Mouse (Mus musculus) heart, adult 2 months (tissue): Measurements from ENCODE around the gene Wbp1l. TPM values are rescaled to one million over a fixed set of nuclear protein-coding genes. Genes with fewer than 3 reads are reported as not detected.

Experiments used
- DNase-seq, 2 experiments: peaks; one replicate each; pipeline ENCODE4 v3.0.0; 2021
- H3K27ac ChIP-seq: fragments of 200-600 bp; 2 replicates; pipeline ENCODE4 v1.8.1; 2022
- H3K27me3 ChIP-seq: fragments of 200-500 bp; 2 replicates; pipeline ENCODE4 v1.6.1; 2012; ENCODE audit warnings: mild to moderate bottlenecking, low read length, inconsistent platforms, mixed read lengths; ENCODE audit not compliant: control insufficient read depth, insufficient read depth
- H3K36me3 ChIP-seq: fragments of 200-500 bp; 2 replicates; pipeline ENCODE4 v1.6.1; 2012; ENCODE audit warnings: low read length, inconsistent platforms; ENCODE audit not compliant: control insufficient read depth, insufficient read depth
- H3K4me1 ChIP-seq: fragments of 200-500 bp; 2 replicates; pipeline ENCODE4 v1.6.1; 2011; ENCODE audit warnings: low read length; ENCODE audit not compliant: control insufficient read depth, insufficient read depth
- H3K4me3 ChIP-seq: fragments of 200-600 bp; 2 replicates; pipeline ENCODE4 v1.8.1; 2022
- H3K79me2 ChIP-seq: fragments of 200-500 bp; replicated peaks from 2 replicates; pipeline ENCODE4 v1.6.1; 2012; ENCODE audit warnings: mild to moderate bottlenecking, inconsistent platforms, low read length, moderate library complexity, mixed read lengths; ENCODE audit not compliant: control insufficient read depth, insufficient read depth
- H3K9ac ChIP-seq: fragments of 200-500 bp; 2 replicates; pipeline ENCODE4 v1.6.1; 2012; ENCODE audit warnings: low read depth, mild to moderate bottlenecking, control low read depth, inconsistent platforms, low read length, mixed read lengths
- CTCF ChIP-seq: fragments of 200-600 bp; IDR thresholded peaks from 2 replicates; pipeline ENCODE4 v1.8.1; 2022; ENCODE audit warnings: antibody characterized with exemption, mild to moderate bottlenecking, moderate library complexity
- EP300 ChIP-seq: fragments of 200-500 bp; IDR thresholded peaks from 2 replicates; pipeline ENCODE4 v1.6.1; 2011; ENCODE audit warnings: low read depth, low read length, control low read depth; ENCODE audit not compliant: insufficient read depth
- POLR2A ChIP-seq: fragments of 200-500 bp; IDR thresholded peaks from 2 replicates; pipeline ENCODE4 v1.6.1; 2011; ENCODE audit warnings: mild to moderate bottlenecking, low read depth, low read length, control low read depth; ENCODE audit not compliant: insufficient read depth
- WGBS: fragments of 180-500 bp; shearing (Covaris S2); methylation state at CpG from one replicate; pipeline ENCODE4 v1.1.7; 2018; 5-methylcytosine and 5-hydroxymethylcytosine counted together
- intact Hi-C: fragments of 180-260 bp; cut with DNase I; formaldehyde crosslinking; loops from one replicate; pipeline ENCODE4 v1.15.1; 2025
- polyA plus RNA-seq: library from polyadenylated mRNA; depleted of rRNA; stranded (reverse); fragments of >200 nt; gene quantifications from 2 replicates; pipeline ENCODE4 v1.2.3, GENCODE M21; 2012
- total RNA-seq, 2 experiments: library from RNA; stranded (reverse); gene quantifications; 2 replicates each; pipeline ENCODE4 v1.2.3; 2021

Gene Wbp1l
- total and polyA plus RNA-seq, 3 experiments: 39.2 to 54.2 (median 53.5) TPM

GRCm38 (mm10) chr19:46571878-46572244 lies 27.0 kb upstream of the Wbp1l start:
- 33% methylated on average over 10 of the region's 10 CpGs for WGBS
- H3K4me3 ChIP-seq: peak overlapping the region; percentile 76
- H3K27me3 ChIP-seq: no peaks in the 10 kb centered on the region
- H3K27ac ChIP-seq: no peak overlapping the region
- no peaks in the 10 kb centered on the region for H3K36me3 ChIP-seq
- H3K4me1 ChIP-seq: peaks cover 1% of the 10 kb centered on the region; the same call in 1 of the 2 replicates
- intact Hi-C loops: loop anchor here (5.0 to 10.0 kb wide), 3 partner anchors 70 to 293 kb away; partner anchors contain the start of genes Actr1a, Sufu and Trim8
- no peak for TF ChIP-seq EP300
- no peak for TF ChIP-seq CTCF
- no peak for TF ChIP-seq POLR2A
- no peak for DNase-seq
- H3K79me2 ChIP-seq: no peaks in the 10 kb centered on the region
- no peak overlapping the region for H3K9ac ChIP-seq

DNA sequence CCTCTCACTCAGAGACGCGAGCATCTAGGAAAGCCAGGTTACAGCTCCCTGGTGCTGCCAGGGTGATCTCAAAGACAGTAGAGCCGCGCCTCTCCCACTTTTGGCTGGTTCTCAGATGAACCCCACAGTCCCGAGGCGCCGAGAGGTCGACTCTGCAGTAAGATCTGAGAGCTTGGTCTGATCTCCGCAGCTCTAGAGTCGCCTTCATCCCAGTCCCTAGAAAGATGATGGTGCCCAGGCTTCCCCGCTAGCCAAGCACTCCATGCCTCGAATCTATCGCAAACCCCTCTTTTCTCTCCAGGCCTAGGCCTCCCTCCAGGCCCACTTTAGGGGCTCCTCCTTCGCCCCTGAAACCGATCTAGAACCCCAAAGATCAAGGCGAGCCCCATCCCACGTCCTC lies 26.3 kb upstream of the Wbp1l start:
- H3K9ac ChIP-seq: peak overlapping the region; percentile 66
- H3K27ac ChIP-seq: peak overlapping the region; percentile 65
- H3K27me3 ChIP-seq: no peaks in the 10 kb centered on the region
- intact Hi-C loops: loop anchor here (5.0 to 10.0 kb wide), 3 partner anchors 70 to 292 kb away; partner anchors contain the start of genes Actr1a, Sufu and Trim8
- no peaks in the 10 kb centered on the region for H3K36me3 ChIP-seq
- under 1% methylated on average over 17 of the region's 17 CpGs for WGBS
- TF ChIP-seq POLR2A: no peak
- no peak for TF ChIP-seq EP300
- no peak for TF ChIP-seq CTCF
- DNase-seq: no peak
- H3K79me2 ChIP-seq: no peaks in the 10 kb centered on the region
- H3K4me3 ChIP-seq: peak overlapping the region; percentile 76
- peaks cover 1% of the 10 kb centered on the region; the same call in 1 of the 2 replicates for H3K4me1 ChIP-seq

DNA sequence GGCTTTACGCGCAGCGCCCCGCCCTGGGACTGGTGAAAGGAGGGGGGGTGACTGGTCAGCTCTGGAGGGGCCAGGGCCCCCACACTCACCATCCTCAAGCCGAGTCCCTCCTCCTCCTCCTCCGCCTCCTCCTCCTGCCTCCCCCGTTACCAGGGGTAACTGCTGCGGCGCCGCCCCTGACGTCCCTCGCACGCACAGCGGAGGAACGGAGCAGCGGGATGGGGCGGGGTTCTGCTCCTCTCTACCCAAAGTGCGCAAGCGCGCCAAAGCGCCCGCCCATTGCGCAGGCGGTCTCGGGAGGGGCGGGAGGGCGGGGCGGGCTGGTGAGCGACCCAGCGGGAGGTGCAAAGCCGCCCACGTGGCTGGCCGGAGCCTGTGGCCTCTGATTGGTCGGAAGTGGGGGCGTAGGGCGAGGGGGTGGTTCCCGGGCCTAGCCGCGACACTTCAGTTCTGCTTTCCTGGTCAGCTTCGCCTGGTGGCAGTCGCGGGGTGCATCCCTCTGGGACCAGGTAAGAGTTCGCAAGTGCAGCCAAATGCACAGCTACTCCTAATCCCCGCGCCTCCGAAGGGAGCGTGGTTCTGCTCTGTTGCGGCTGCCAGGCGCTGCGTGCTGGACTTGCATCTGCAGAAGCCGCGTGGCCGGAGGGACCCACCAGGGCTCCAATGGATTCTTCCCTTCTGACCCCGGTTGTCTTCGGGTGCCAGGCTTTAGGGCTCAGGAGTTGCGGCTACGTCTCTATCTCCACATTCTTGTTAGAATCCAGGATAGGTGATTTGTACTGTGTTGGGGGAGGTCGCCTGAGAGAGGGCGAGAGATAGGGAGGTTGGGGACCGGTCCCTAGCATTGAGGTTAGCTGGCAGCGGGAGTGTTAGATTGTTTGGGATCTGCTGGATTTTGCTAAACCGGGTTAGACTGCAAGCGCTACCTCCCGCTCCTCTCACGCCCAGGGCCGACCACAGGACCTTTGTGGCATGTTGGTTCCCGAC lies 25.6 kb upstream of the Wbp1l start, which contains the start of the genes Arl3 and Sfxn2:
Gene Arl3 (minus strand): TSS at position 248 of the 987 bp plus-strand sequence.
Gene Sfxn2 (plus strand): TSS at position 415 of the 987 bp plus-strand sequence.
- H3K9ac ChIP-seq: peak within 1 kb of the TSS; percentile 66
- peak within 1 kb of the TSS; percentile 81 for H3K27ac ChIP-seq
- intact Hi-C loops: loop anchor here (5.0 to 10.0 kb wide), 3 partner anchors 71 to 292 kb away; partner anchors contain the start of genes Actr1a, Sufu and Trim8

DNA sequence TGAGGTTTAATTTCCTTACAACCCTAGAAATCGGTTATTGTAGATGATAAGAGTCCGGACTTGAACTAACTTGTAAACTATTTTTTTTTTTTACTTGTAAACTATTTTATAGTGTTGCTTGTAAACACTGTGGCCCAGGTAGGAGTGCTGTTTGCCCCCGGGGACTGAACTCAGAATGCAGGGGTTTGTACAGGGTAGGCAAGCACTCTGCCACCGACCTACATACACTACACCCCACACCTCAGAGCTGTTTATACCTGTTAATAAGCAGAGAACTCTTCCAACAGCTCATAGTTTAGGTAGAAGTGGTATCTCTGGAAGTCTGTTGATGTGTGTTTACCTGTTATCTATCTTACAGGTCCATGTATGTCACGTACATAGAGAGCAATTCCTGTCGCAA lies 24.9 kb upstream of the Wbp1l start:
- Histone ChIP-seq H3K9ac (no peak overlapping the region), H3K27ac (peak overlapping the region; percentile 81; the same call in 1 of the 2 replicates), H3K36me3 (no peaks in the 10 kb centered on the region), H3K27me3 (no peaks in the 10 kb centered on the region), H3K79me2 (no peaks in the 10 kb centered on the region), H3K4me3 (peak overlapping the region; percentile 77), H3K4me1 (peaks cover 1% of the 10 kb centered on the region; the same call in 1 of the 2 replicates)
- 44% methylated on average over 6 of the region's 6 CpGs for whole genome bisulfite sequencing
- intact Hi-C loops: loop anchor here (5.0 to 10.0 kb wide), 3 partner anchors 72 to 291 kb away; partner anchors contain the start of genes Actr1a, Sufu and Trim8
- DNase-seq: no peak
- TF ChIP-seq POLR2A (no peak), EP300 (no peak), CTCF (no peak)

More for the DNA sequence above, 25.6 kb upstream of the Wbp1l start, which contains the start of the genes Arl3 and Sfxn2:
- Histone ChIP-seq H3K79me2 (no peaks in the 10 kb centered on the region), H3K4me3 (peak within 1 kb of the TSS; percentile 77), H3K36me3 (no peaks in the 10 kb centered on the region), H3K4me1 (peaks cover 1% of the 10 kb centered on the region; the same call in 1 of the 2 replicates), H3K27me3 (no peaks in the 10 kb centered on the region)
- under 1% methylated on average over 67 of the region's 67 CpGs for WGBS
- peak; percentile 94 to 96 for DNase-seq
- TF ChIP-seq EP300 (peak; percentile 74; the same call in 1 of the 2 replicates), CTCF (peak; percentile 58), POLR2A (peak; percentile 89)

DNA sequence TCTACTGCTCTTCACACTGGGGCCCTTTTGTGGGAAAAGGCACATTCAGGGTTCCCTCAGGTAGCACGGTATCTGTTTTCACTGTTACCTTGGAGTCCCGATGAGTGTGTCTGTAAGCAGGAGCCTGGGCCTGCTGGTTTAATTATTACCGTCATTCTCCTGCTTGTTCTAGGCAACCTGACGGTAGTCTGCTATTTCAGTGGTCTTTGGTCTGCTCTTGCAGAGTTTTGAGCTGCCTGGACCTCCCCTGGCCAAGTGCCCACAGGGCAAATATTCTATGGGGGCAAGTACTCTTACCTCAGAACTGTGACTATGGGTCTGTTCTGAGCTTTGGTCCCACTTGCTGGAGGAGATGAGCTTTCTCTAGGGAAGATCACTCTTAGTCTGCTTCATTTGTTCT lies 23.7 kb upstream of the Wbp1l start:
- WGBS: 82% methylated on average over 4 of the region's 4 CpGs
- no peak for DNase-seq
- Histone ChIP-seq H3K27ac (no peak overlapping the region), H3K4me1 (peaks cover 1% of the 10 kb centered on the region; the same call in 1 of the 2 replicates), H3K27me3 (no peaks in the 10 kb centered on the region), H3K4me3 (no peak overlapping the region), H3K79me2 (no peaks in the 10 kb centered on the region), H3K36me3 (no peaks in the 10 kb centered on the region), H3K9ac (no peak overlapping the region)
- intact Hi-C loops: loop anchor here (10.0 kb wide), 1 partner anchor 290 kb away; no protein-coding TSS in a partner anchor
- no peak for TF ChIP-seq CTCF
- no peak for TF ChIP-seq POLR2A
- TF ChIP-seq EP300: no peak
